Mouse (Mus musculus) kidney, adult 2 months (tissue): Measurements from ENCODE around the gene Isoc2b.
"Not testable (repeated sequence)": the region's sequence is repeated elsewhere in the genome, so short reads cannot be mapped to it uniquely, and the experiment has no call there.

Experiments used
- CTCF ChIP-seq: fragments of 200-500 bp; conservative IDR thresholded peaks from 2 replicates; pipeline ENCODE4 v1.5.1; 2011; ENCODE audit warnings: low read depth, mild to moderate bottlenecking, control low read depth, low read length, moderate library complexity, mixed read lengths; ENCODE audit not compliant: insufficient read depth, insufficient read length
- POLR2A ChIP-seq: fragments of 200-500 bp; IDR thresholded peaks from one replicate; pipeline ENCODE4 v1.6.1; 2011; ENCODE audit warnings: low read depth, low read length, control low read depth

GRCm38 (mm10) chr7:4860926-4861325 lies 9.1 kb downstream of the Isoc2b start:
- not testable (repeated sequence) for TF ChIP-seq CTCF, POLR2A
